Mouse (Mus musculus) heart, embryonic 12.5 days (tissue): ENCODE measurements at regions not wholly inside any gene's neighbourhood (a gene's known extent, or its start where the extent isn't known, plus 50 kb on each side); places are given as distances from the start of the nearest gene placed in this dataset.

Experiments
- ATAC-seq: fragments of 200-750 bp; cut with Nextera tagmentation; 2 replicates; pipeline ENCODE4 v1.8.0; 2017; ENCODE audit warnings: moderate TSS enrichment, moderate library complexity; ENCODE audit not compliant: insufficient number of reproducible peaks, low FRiP score
- H3K27ac ChIP-seq: fragments of 300-500 bp; sonication (generic); 2 replicates; pipeline ENCODE4 v1.5.1; 2016; ENCODE audit warnings: mild to moderate bottlenecking, moderate library complexity; ENCODE audit not compliant: poor library complexity, severe bottlenecking
- H3K27me3 ChIP-seq: fragments of 300-500 bp; sonication (generic); replicated peaks from 2 replicates; pipeline ENCODE4 v1.6.1; 2016; ENCODE audit warnings: mild to moderate bottlenecking, moderate library complexity
- H3K36me3 ChIP-seq: fragments of 300-500 bp; sonication (generic); 2 replicates; pipeline ENCODE4 v1.6.1; 2016; ENCODE audit warnings: mild to moderate bottlenecking, moderate library complexity
- H3K4me1 ChIP-seq: fragments of 300-500 bp; sonication (generic); replicated peaks from 2 replicates; pipeline ENCODE4 v1.6.1; 2016; ENCODE audit warnings: mild to moderate bottlenecking
- H3K4me2 ChIP-seq: fragments of 300-500 bp; sonication (generic); 2 replicates; pipeline ENCODE4 v1.6.1; 2016; ENCODE audit warnings: mild to moderate bottlenecking, moderate library complexity
- H3K4me3 ChIP-seq: fragments of 300-500 bp; sonication (generic); 2 replicates; pipeline ENCODE4 v1.5.1; 2016; ENCODE audit warnings: mild to moderate bottlenecking
- H3K9ac ChIP-seq: fragments of 300-500 bp; sonication (generic); 2 replicates; pipeline ENCODE4 v1.6.1; 2016; ENCODE audit warnings: mild to moderate bottlenecking, moderate library complexity
- H3K9me3 ChIP-seq: fragments of 300-500 bp; sonication (generic); replicated peaks from 2 replicates; pipeline ENCODE4 v1.6.1; 2016; ENCODE audit warnings: mild to moderate bottlenecking, moderate library complexity
- whole genome bisulfite sequencing: fragments of 180-500 bp; shearing (Covaris S2); methylation state at CpG from one replicate; pipeline ENCODE4 v1.1.7; 2016; 5-methylcytosine and 5-hydroxymethylcytosine counted together

- no peak overlapping the region for H3K4me2 ChIP-seq
- H3K36me3 ChIP-seq = no peaks in the 10 kb centered on the region
- no peaks in the 10 kb centered on the region for H3K27me3 ChIP-seq
- H3K4me1 ChIP-seq = peaks cover 21% of the 10 kb centered on the region
- no peak overlapping the region for H3K9ac ChIP-seq
- no peak for ATAC-seq
- no peak overlapping the region for H3K27ac ChIP-seq
- H3K9me3 ChIP-seq = no peaks in the 10 kb centered on the region
- 14% methylated on average over 9 of the region's 9 CpGs for WGBS
- H3K4me3 ChIP-seq = no peak overlapping the region
Measured at GRCm38 (mm10) chr1:136698454-136699152, 73.9 kb downstream of the Zfp281 start.

- H3K4me1 ChIP-seq = peaks cover 21% of the 10 kb centered on the region
- no peaks in the 10 kb centered on the region for H3K9me3 ChIP-seq
- H3K9ac ChIP-seq = no peak overlapping the region
- H3K4me2 ChIP-seq = no peak overlapping the region
- no peak for ATAC-seq
- 69% methylated on average over 7 of the region's 7 CpGs for WGBS
- no peaks in the 10 kb centered on the region for H3K27me3 ChIP-seq
- no peaks in the 10 kb centered on the region for H3K36me3 ChIP-seq
- H3K4me3 ChIP-seq = no peak overlapping the region
- no peak overlapping the region for H3K27ac ChIP-seq
Measured at GRCm38 (mm10) chr1:136699153-136699524, 74.4 kb downstream of the Zfp281 start.

- no peaks in the 10 kb centered on the region for H3K27me3 ChIP-seq
- WGBS = 67% methylated on average over 8 of the region's 8 CpGs
- H3K27ac ChIP-seq = peak overlapping the region; percentile 2; the same call in 1 of the 2 replicates
- ATAC-seq = no peak
- no peaks in the 10 kb centered on the region for H3K9me3 ChIP-seq
- peaks cover 21% of the 10 kb centered on the region for H3K4me1 ChIP-seq
- no peaks in the 10 kb centered on the region for H3K36me3 ChIP-seq
- no peak overlapping the region for H3K4me2 ChIP-seq
- H3K4me3 ChIP-seq = no peak overlapping the region
- H3K9ac ChIP-seq = no peak overlapping the region
Measured at GRCm38 (mm10) chr1:136699571-136699970, 74.9 kb downstream of the Zfp281 start.

GRCm38 (mm10) chr1:136704139-136704538 is 79.4 kb downstream of the Zfp281 start:
- H3K4me1 ChIP-seq = no peaks in the 10 kb centered on the region
- no peaks in the 10 kb centered on the region for H3K36me3 ChIP-seq
- H3K4me2 ChIP-seq = no peak overlapping the region
- no peak overlapping the region for H3K27ac ChIP-seq
- H3K27me3 ChIP-seq = no peaks in the 10 kb centered on the region
- no peak overlapping the region for H3K4me3 ChIP-seq
- no peak for ATAC-seq
- no peak overlapping the region for H3K9ac ChIP-seq
- no peaks in the 10 kb centered on the region for H3K9me3 ChIP-seq
- WGBS = 86% methylated on average over 5 of the region's 5 CpGs

GRCm38 (mm10) chr1:136706509-136706908 is 81.8 kb downstream of the Zfp281 start:
- 63% methylated on average over 8 of the region's 8 CpGs for WGBS
- Histone ChIP-seq H3K9ac (no peak overlapping the region), H3K9me3 (no peaks in the 10 kb centered on the region), H3K4me1 (no peaks in the 10 kb centered on the region), H3K27me3 (no peaks in the 10 kb centered on the region), H3K27ac (no peak overlapping the region), H3K4me3 (no peak overlapping the region), H3K4me2 (no peak overlapping the region), H3K36me3 (no peaks in the 10 kb centered on the region)
- no peak for ATAC-seq

- Histone ChIP-seq H3K4me2 (no peak overlapping the region), H3K4me3 (no peak overlapping the region), H3K9ac (no peak overlapping the region), H3K27me3 (no peaks in the 10 kb centered on the region), H3K27ac (no peak overlapping the region), H3K4me1 (no peaks in the 10 kb centered on the region), H3K36me3 (no peaks in the 10 kb centered on the region), H3K9me3 (no peaks in the 10 kb centered on the region)
- WGBS = 77% methylated on average over 8 of the region's 8 CpGs
- ATAC-seq = peak; percentile 33; the same call in 1 of the 2 replicates
Measured at GRCm38 (mm10) chr1:136707394-136707793, 82.7 kb downstream of the Zfp281 start.

- no peaks in the 10 kb centered on the region for H3K27me3 ChIP-seq
- H3K27ac ChIP-seq = no peak overlapping the region
- no peaks in the 10 kb centered on the region for H3K4me1 ChIP-seq
- H3K36me3 ChIP-seq = no peaks in the 10 kb centered on the region
- H3K4me3 ChIP-seq = no peak overlapping the region
- H3K9me3 ChIP-seq = no peaks in the 10 kb centered on the region
- ATAC-seq = no peak
- no peak overlapping the region for H3K9ac ChIP-seq
- H3K4me2 ChIP-seq = no peak overlapping the region
- 89% methylated on average over 12 of the region's 12 CpGs for WGBS
Measured at GRCm38 (mm10) chr1:136707866-136708265, 83.2 kb downstream of the Zfp281 start.

- no peaks in the 10 kb centered on the region for H3K4me1 ChIP-seq
- no peaks in the 10 kb centered on the region for H3K27me3 ChIP-seq
- no peaks in the 10 kb centered on the region for H3K36me3 ChIP-seq
- no peaks in the 10 kb centered on the region for H3K9me3 ChIP-seq
- no peak overlapping the region for H3K9ac ChIP-seq
- H3K27ac ChIP-seq = no peak overlapping the region
- ATAC-seq = no peak
- WGBS = 68% methylated on average over 4 of the region's 4 CpGs
- no peak overlapping the region for H3K4me3 ChIP-seq
- H3K4me2 ChIP-seq = no peak overlapping the region
Measured at GRCm38 (mm10) chr1:136710196-136710595, 85.5 kb downstream of the Zfp281 start.

GRCm38 (mm10) chr1:136711243-136711642 is 86.5 kb downstream of the Zfp281 start:
- Histone ChIP-seq H3K9ac (no peak overlapping the region), H3K4me2 (no peak overlapping the region), H3K4me3 (no peak overlapping the region), H3K4me1 (no peaks in the 10 kb centered on the region), H3K27me3 (no peaks in the 10 kb centered on the region), H3K36me3 (no peaks in the 10 kb centered on the region), H3K27ac (no peak overlapping the region), H3K9me3 (no peaks in the 10 kb centered on the region)
- WGBS = 74% methylated on average over 7 of the region's 7 CpGs
- no peak for ATAC-seq

GRCm38 (mm10) chr1:136714077-136714476 is 89.4 kb downstream of the Zfp281 start:
- 87% methylated on average over 4 of the region's 4 CpGs for WGBS
- no peak for ATAC-seq
- Histone ChIP-seq H3K27me3 (no peaks in the 10 kb centered on the region), H3K4me1 (no peaks in the 10 kb centered on the region; the same call in 1 of the 2 replicates), H3K9ac (no peak overlapping the region), H3K4me2 (no peak overlapping the region), H3K9me3 (no peaks in the 10 kb centered on the region), H3K36me3 (no peaks in the 10 kb centered on the region), H3K27ac (no peak overlapping the region), H3K4me3 (no peak overlapping the region)

- no peaks in the 10 kb centered on the region for H3K36me3 ChIP-seq
- no peak overlapping the region for H3K4me2 ChIP-seq
- no peak overlapping the region for H3K27ac ChIP-seq
- no peaks in the 10 kb centered on the region; the same call in 1 of the 2 replicates for H3K4me1 ChIP-seq
- H3K27me3 ChIP-seq = no peaks in the 10 kb centered on the region
- no peak for ATAC-seq
- H3K4me3 ChIP-seq = no peak overlapping the region
- H3K9ac ChIP-seq = no peak overlapping the region
- no peaks in the 10 kb centered on the region for H3K9me3 ChIP-seq
- 81% methylated on average over 11 of the region's 11 CpGs for WGBS
Measured at GRCm38 (mm10) chr1:136714987-136715386, 90.3 kb downstream of the Zfp281 start.
